Mouse (Mus musculus): ENCODE data around the gene Dlgap1. TPM values are rescaled to one million over a fixed set of nuclear protein-coding genes. Genes with fewer than 3 reads are reported as not detected.

Gene Dlgap1
- polyA plus RNA-seq, 1 experiment from 2014 or later, result 3.9 TPM

DNA sequence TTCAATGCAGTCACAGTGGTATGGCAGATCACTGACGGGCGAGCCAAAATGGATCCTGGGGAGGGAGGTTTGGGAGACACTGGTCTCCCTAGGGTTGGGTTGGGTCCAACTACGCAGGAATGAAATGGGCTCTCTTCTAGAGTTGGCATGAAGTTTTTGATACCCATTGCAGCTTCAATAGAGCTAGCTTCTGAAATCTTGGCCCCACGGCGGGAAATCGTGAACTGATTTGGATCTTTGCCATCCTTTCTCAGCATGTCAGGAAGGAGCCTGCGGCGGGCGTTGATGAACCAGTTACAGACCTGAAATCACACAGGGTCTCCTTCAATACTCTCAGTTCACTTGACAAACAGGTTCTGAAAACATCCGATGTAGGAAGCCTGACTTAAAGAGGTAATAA lies 876.1 kb downstream of the Dlgap1 start:
- no peak for ATAC-seq (ENCODE audit: insufficient number of reproducible peaks, insufficient read depth, low FRiP score, low TSS enrichment, low read depth)
- Histone ChIP-seq H3K27me3 (no peaks in the 10 kb centered on the region), H3K9ac (no peak overlapping the region), H3K36me3 (peaks cover 53% of the 10 kb centered on the region), H3K9me3 (no peaks in the 10 kb centered on the region), H3K27ac (peak overlapping the region; percentile 23), H3K4me2 (no peak overlapping the region), H3K4me3 (no peak overlapping the region), H3K4me1 (peaks cover 24% of the 10 kb centered on the region)
- 61% methylated on average over 10 of the region's 10 CpGs for WGBS

DNA sequence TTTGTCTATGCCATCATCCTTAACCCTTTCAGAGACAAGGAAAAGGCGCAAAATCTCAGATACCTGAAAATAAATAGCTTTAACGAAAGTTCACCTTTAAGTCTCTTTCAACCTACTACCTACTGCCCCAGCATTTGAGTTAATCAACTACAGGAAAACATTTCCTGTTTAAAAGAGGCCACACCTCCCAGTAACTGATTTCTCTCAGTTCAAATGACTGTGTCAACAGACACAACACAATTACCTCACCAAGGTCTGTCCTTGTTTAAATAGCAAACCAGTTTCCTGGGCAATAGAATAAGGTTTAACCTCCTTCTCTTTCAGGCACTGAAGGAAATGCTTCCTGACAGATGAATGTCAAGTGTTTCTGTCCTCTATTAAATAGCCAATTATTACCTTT lies 876.7 kb downstream of the Dlgap1 start:
- no peak overlapping the region; the same call in 1 of the 2 replicates for H3K27ac ChIP-seq
- H3K9ac ChIP-seq, result no peak overlapping the region
- 78% methylated on average over 2 of the region's 2 CpGs for WGBS
- H3K36me3 ChIP-seq, result peaks cover 48% of the 10 kb centered on the region
- H3K27me3 ChIP-seq, result no peaks in the 10 kb centered on the region
- no peak for ATAC-seq (ENCODE audit: insufficient number of reproducible peaks, insufficient read depth, low FRiP score, low TSS enrichment, low read depth)
- H3K4me1 ChIP-seq, result peaks cover 24% of the 10 kb centered on the region
- no peak overlapping the region for H3K4me3 ChIP-seq
- no peaks in the 10 kb centered on the region for H3K9me3 ChIP-seq
- no peak overlapping the region for H3K4me2 ChIP-seq

DNA sequence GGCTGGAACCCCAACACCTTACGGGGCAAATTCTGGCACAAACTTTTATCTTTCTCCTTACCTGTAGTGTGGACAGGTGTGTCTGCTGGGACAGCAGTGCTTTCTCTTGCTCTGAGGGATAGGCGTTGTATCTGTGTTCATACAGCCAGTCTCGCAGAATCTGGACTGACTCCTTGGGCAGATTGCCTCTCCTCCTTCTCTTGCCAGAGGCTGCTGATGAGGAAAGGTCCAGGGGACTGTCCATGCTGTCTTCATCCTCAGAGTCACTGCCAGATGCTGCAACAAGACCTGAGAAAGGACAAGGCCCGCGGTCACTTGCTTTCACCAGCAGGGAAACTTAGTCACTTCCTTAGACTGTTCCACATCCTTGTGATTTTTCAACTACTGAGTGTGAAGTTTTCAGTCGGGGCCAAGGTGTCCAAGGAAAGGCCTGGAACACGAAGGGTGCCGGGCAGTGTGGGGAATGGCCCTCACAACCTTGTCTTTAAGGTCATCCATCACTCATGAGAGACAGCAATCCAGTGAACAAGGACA lies 877.3 kb downstream of the Dlgap1 start:
- Histone ChIP-seq H3K27me3 (no peaks in the 10 kb centered on the region), H3K4me2 (0 out of 2 replicates have a peak overlapping the region, but pooled peaks have one; percentile 14), H3K9ac (peak overlapping the region; percentile 40; the same call in 1 of the 2 replicates), H3K4me1 (peaks cover 24% of the 10 kb centered on the region), H3K9me3 (no peaks in the 10 kb centered on the region), H3K36me3 (peaks cover 47% of the 10 kb centered on the region), H3K4me3 (no peak overlapping the region), H3K27ac (peak overlapping the region; percentile 44; the same call in 1 of the 2 replicates)
- ATAC-seq (ENCODE audit: insufficient number of reproducible peaks, insufficient read depth, low FRiP score, low TSS enrichment, low read depth), result no peak
- 83% methylated on average over 8 of the region's 8 CpGs for WGBS

DNA sequence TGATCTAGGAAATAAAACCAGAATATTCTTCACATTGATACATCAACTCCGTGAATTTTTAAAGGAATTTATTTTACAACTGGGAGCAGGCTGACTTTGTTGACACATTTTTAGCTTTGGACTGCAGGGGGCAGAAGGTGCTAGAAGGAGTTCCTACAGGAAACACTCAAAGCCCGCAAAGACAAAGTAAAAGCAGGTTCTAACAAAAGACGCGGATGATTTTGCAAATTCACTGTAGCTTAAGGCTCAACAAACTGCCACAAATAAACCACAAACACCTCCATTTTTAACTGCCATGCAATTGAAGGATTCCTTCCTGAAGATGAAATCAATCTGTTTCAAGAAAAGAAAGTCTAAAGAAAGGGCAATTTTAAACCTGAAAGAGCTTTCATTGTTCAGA lies 878.2 kb downstream of the Dlgap1 start:
- WGBS, result under 1% methylated on average over 4 of the region's 4 CpGs
- no peak overlapping the region for H3K27ac ChIP-seq
- no peaks in the 10 kb centered on the region for H3K27me3 ChIP-seq
- H3K4me1 ChIP-seq, result peaks cover 24% of the 10 kb centered on the region
- H3K4me2 ChIP-seq, result peak overlapping the region; percentile 89
- no peak for ATAC-seq (ENCODE audit: insufficient number of reproducible peaks, insufficient read depth, low FRiP score, low TSS enrichment, low read depth)
- no peaks in the 10 kb centered on the region for H3K9me3 ChIP-seq
- peaks cover 39% of the 10 kb centered on the region for H3K36me3 ChIP-seq
- H3K9ac ChIP-seq, result 0 out of 2 replicates have a peak overlapping the region, but pooled peaks have one; percentile 17
- H3K4me3 ChIP-seq, result peak overlapping the region; percentile 76

DNA sequence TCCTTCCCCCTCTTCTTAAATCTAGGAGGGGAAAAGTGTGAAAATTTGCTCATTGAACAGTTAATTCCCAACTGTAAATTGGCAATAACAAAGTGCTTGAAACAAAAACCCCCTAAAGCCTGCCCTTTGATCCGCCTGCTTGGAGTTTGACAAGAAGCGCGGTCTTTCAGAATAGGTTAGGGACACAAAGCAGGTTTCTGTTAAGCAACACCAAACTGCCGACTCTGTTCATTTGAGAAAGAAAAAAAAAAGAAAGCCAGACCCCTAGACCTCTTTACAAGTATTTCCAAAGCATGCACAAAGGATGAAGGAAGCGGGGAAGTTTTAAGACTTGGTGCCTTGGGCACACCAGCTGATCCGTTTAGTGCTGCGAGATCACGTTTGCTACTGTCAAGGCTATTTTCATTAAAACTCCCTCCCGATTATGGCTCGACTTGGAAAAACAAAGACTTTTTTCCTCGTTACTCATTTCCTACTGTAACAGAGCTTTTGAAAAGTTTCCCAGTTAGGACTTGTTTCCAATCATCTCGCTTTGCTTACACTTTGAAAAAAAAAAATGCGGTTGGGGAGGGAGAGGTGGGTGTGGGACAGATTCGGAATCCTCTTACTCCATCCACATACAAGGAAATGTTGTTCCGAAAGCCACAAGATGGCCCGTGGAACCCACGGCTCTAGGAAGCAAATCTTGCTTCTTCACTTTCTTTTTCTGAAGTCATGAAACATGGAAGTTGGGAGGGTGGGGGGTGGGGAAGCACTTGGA lies 879.1 kb downstream of the Dlgap1 start:
- Histone ChIP-seq H3K9ac (peak overlapping the region; percentile 95), H3K27ac (peak overlapping the region; percentile 99), H3K36me3 (peaks cover 33% of the 10 kb centered on the region), H3K4me3 (peak overlapping the region; percentile 76), H3K9me3 (no peaks in the 10 kb centered on the region), H3K4me2 (peak overlapping the region; percentile 89), H3K4me1 (peaks cover 24% of the 10 kb centered on the region), H3K27me3 (no peaks in the 10 kb centered on the region)
- WGBS, result under 1% methylated on average over 17 of the region's 17 CpGs
- no peak for ATAC-seq (ENCODE audit: insufficient number of reproducible peaks, insufficient read depth, low FRiP score, low TSS enrichment, low read depth)

DNA sequence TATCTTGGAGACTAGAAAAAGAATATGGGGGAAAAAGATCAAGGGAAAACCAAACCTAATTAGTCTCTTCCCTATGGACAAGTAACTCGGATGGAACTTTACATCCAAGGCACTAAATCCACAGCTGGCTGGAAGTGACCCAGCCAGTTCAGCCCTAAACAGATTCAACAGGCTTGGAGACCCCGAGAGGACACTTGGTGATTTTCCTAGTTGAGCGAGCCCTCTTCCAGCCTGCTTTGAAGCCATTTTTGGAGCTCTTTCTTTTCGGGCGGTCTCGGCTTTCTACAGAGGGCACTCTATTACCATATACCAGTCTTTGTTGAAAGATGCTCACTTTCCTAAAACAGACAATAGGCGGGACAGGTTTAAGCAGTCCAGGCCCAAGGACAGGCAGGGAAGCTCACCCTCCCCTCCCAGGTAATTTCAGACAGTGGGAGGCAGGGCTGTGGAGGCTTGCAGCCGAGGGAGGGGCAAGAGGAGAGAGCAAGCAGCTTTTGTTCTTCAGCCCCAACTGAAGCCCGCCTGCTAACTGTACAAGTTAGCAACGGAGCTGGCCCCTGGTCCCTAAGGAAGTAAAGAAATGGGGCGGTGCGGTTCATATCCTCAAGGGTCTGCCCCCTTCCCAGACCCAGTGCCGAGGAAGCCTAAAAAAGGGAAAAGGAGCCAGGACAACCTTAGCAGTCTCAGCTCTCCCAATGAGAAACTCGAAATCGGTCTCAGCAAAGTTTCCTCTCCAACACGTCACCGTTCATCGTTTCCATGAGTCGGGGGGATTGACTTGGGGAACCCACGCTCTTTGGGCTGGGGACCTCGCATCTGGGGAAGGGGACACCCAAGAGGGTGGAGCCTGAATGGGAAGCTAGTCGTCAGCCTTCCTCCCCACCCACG lies 879.9 kb downstream of the Dlgap1 start:
- Histone ChIP-seq H3K4me3 (peak overlapping the region; percentile 76), H3K36me3 (peaks cover 24% of the 10 kb centered on the region), H3K4me1 (peaks cover 24% of the 10 kb centered on the region), H3K27me3 (no peaks in the 10 kb centered on the region), H3K4me2 (peak overlapping the region; percentile 89), H3K27ac (peak overlapping the region; percentile 99), H3K9ac (peak overlapping the region; percentile 95), H3K9me3 (no peaks in the 10 kb centered on the region)
- ATAC-seq (ENCODE audit: insufficient number of reproducible peaks, insufficient read depth, low FRiP score, low TSS enrichment, low read depth), result peak; percentile 24; the same call in 1 of the 2 replicates
- under 1% methylated on average over 23 of the region's 23 CpGs for WGBS

DNA sequence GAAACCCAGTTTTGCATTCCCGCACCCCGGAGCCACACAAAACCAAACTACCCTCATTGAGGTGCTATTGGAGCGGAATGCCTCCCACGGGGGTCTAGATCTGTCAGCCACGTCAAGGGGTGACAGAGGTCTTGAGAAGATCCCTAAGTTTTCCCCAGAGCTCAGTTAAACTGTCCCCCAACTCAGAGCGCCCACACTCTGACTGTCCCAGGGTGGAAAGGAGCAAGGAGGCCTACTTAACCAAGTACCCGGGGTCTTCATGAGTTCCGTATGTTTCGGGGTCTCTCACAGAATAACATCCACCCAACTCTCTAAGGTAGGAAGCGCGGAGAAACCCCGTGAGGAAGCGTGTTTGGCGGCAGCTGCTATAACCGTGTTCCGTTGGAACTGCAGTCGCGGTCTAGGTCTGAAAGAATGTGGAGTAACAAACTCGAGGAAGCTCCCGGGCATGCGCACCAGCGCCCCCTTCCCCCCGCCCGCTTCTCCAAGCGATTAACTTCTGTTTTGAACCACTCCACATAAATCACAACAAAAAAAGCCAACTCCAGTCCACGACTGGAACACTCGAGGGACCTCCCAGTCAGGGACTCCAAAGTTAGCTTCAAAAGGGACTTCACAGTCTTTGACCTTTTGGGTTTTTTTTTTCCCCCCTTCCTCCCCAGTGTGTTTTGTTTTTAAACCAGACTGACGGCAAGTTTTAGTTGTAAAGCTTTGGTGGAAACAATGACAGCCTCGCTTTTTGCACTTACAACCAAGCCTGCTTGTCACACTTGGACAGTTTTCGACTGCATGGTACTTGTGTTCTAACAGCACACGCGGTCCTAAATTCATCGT lies 880.7 kb downstream of the Dlgap1 start:
- under 1% methylated on average over 33 of the region's 33 CpGs for WGBS
- ATAC-seq (ENCODE audit: insufficient number of reproducible peaks, insufficient read depth, low FRiP score, low TSS enrichment, low read depth), result no peak
- peak overlapping the region; percentile 95 for H3K9ac ChIP-seq
- peak overlapping the region; percentile 76 for H3K4me3 ChIP-seq
- peaks cover 30% of the 10 kb centered on the region for H3K4me1 ChIP-seq
- H3K27me3 ChIP-seq, result no peaks in the 10 kb centered on the region
- peak overlapping the region; percentile 89 for H3K4me2 ChIP-seq
- H3K36me3 ChIP-seq, result peaks cover 16% of the 10 kb centered on the region
- peak overlapping the region; percentile 99 for H3K27ac ChIP-seq
- no peaks in the 10 kb centered on the region for H3K9me3 ChIP-seq

DNA sequence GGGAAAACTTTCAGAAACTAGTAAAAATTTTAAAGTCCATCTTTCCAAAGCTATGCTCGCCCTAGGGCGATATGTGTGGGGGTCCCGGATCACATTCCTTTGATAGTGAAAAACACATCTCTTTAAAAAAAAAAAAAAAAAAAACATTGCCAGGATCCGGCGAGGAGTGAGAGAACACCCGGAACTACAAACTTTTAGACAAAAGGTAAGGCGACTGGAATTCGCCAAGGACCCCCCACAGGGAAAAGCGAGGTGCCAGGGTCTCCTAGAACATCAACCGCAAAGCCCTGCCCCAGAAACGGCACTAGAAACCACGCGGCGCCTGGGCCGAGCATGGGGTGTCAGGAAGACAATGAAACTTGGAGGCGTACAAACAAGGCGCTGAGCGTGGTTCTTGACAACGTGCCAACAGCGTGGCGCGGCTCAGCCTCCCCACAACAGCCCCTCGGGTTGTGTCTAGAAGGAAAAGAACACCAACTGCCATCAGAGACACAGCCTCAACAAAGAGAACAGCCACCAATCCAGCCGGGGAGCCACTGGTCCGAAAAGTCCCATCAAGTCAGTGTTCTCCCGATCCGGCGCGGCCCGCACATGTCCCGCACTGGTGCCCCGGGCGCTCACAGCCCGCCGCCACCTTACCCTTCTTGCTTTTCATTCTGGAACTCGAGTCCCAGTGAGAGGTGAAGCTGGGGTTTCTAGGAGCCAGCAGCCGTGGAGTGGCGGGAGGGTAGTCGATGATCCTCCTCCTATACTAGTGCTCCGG lies 881.5 kb downstream of the Dlgap1 start:
- WGBS, result under 1% methylated on average over 40 of the region's 40 CpGs
- peaks cover 22% of the 10 kb centered on the region for H3K4me1 ChIP-seq
- peak overlapping the region; percentile 89 for H3K4me2 ChIP-seq
- H3K4me3 ChIP-seq, result peak overlapping the region; percentile 76
- H3K9ac ChIP-seq, result peak overlapping the region; percentile 95
- peaks cover 10% of the 10 kb centered on the region; the same call in 1 of the 2 replicates for H3K36me3 ChIP-seq
- H3K27me3 ChIP-seq, result no peaks in the 10 kb centered on the region
- H3K9me3 ChIP-seq, result no peaks in the 10 kb centered on the region
- peak overlapping the region; percentile 99 for H3K27ac ChIP-seq
- ATAC-seq (ENCODE audit: insufficient number of reproducible peaks, insufficient read depth, low FRiP score, low TSS enrichment, low read depth), result 0 out of 2 replicates have a peak, but pooled peaks have one; percentile 2

DNA sequence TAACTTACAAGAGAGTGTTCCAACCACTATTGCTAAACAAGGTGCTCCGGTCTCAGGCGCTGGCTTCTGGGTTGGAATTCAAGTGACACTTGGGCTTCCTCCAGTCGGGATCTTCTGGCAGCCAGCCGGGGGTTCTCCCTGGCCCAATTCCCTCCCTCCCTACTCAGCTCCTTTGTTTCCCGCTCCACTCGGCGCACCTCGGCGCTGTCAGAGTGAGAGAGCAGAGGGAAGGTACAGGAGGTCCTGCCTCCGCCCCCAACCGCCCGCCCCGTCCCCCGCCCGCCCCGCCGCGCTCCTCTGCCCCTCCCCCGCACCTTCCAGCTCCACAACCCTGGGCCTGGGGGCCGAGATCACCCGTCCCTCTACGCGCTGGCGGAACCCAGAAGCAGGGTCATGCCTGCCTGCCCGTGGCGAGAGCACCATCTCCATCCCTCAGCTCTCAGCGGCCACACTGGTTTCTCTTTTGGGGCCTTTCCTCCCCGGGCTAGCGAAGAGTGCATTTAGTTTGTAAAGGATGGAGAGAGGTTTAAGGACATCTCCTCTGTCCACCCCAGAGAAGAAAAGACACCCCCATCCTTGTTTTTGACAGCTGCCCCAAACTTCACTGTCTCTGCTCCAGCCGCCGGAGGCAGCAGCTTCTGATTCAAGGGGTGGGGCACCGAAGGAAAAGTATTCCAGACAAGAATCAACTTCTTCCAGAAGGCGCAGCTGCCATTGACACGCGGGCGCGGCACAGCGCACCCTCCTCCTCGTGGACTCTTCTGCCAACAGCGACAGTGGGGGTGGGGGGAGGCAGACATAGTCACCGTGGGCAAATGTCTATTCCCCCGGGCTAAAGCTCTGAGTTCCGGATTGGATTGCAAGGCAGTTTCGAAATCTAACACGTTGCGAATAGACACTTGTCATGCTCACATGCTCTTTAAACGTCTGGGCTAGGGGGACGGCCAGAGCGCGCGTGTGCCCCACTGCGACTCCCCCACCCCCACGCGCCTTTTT lies 882.4 kb downstream of the Dlgap1 start:
- peak; percentile 74 for ATAC-seq (ENCODE audit: insufficient number of reproducible peaks, insufficient read depth, low FRiP score, low TSS enrichment, low read depth)

More for the DNA sequence above, 882.4 kb downstream of the Dlgap1 start:
- Histone ChIP-seq H3K9ac (peak overlapping the region; percentile 95), H3K4me1 (peaks cover 13% of the 10 kb centered on the region), H3K4me3 (peak overlapping the region; percentile 76), H3K9me3 (no peaks in the 10 kb centered on the region), H3K27me3 (no peaks in the 10 kb centered on the region), H3K36me3 (0 out of 2 replicates have a peak, but pooled peaks cover under 1% of the 10 kb centered on the region), H3K4me2 (peak overlapping the region; percentile 89), H3K27ac (peak overlapping the region; percentile 99)
- under 1% methylated on average over 54 of the region's 54 CpGs for WGBS
